Mouse (Mus musculus) forebrain, embryonic 11.5 days (tissue): ENCODE measurements at regions not wholly inside any gene's neighbourhood (a gene's known extent, or its start where the extent isn't known, plus 50 kb on each side); places are given as distances from the start of the nearest gene placed in this dataset.

Source experiments
- ATAC-seq: fragments of 200-750 bp; cut with Nextera tagmentation; replicated peaks from 2 replicates; pipeline ENCODE4 v1.8.0; 2017; ENCODE audit warnings: moderate TSS enrichment; ENCODE audit not compliant: low FRiP score
- DNase-seq: peaks from one replicate; pipeline ENCODE4 v3.0.0-alpha.2; 2017; ENCODE audit warnings: low spot score
- H3K27ac ChIP-seq: fragments of 300-500 bp; sonication (generic); 2 replicates; pipeline ENCODE4 v1.5.1; 2014; ENCODE audit warnings: low read depth, low read length
- H3K27me3 ChIP-seq: fragments of 300-500 bp; sonication (generic); 2 replicates; pipeline ENCODE4 v1.6.1; 2014; ENCODE audit warnings: mild to moderate bottlenecking, low read length, mixed read lengths; ENCODE audit not compliant: control insufficient read depth, insufficient read depth
- H3K36me3 ChIP-seq: fragments of 300-500 bp; sonication (generic); 2 replicates; pipeline ENCODE4 v1.6.1; 2014; ENCODE audit warnings: mild to moderate bottlenecking, low read length, moderate library complexity, mixed read lengths; ENCODE audit not compliant: control insufficient read depth, insufficient read depth
- H3K4me1 ChIP-seq: fragments of 300-500 bp; sonication (generic); replicated peaks from 2 replicates; pipeline ENCODE4 v1.6.1; 2014; ENCODE audit warnings: low read length, mixed read lengths; ENCODE audit not compliant: control insufficient read depth, insufficient read depth
- H3K4me2 ChIP-seq: fragments of 300-500 bp; sonication (generic); 2 replicates; pipeline ENCODE4 v1.6.1; 2014; ENCODE audit warnings: low read depth, mild to moderate bottlenecking, low read length, moderate library complexity, mixed read lengths; ENCODE audit not compliant: severe bottlenecking
- H3K4me3 ChIP-seq: fragments of 300-500 bp; sonication (generic); 2 replicates; pipeline ENCODE4 v1.5.1; 2014; ENCODE audit warnings: low read depth, low read length
- H3K9ac ChIP-seq: fragments of 300-500 bp; sonication (generic); 2 replicates; pipeline ENCODE4 v1.6.1; 2014; ENCODE audit warnings: low read length
- H3K9me3 ChIP-seq: fragments of 300-500 bp; sonication (generic); 2 replicates; pipeline ENCODE4 v1.6.1; 2016; ENCODE audit warnings: low read length, mixed read lengths; ENCODE audit not compliant: control insufficient read depth
- WGBS: fragments of 180-500 bp; shearing (Covaris S2); extraction: QIAGEN DNeasy Blood & Tissue Kit; methylation state at CpG from one replicate; pipeline ENCODE4 v1.1.7; 2014; 5-methylcytosine and 5-hydroxymethylcytosine counted together

GRCm38 (mm10) chr15:90321774-90322173 is 97.7 kb downstream of the Alg10b start:
- H3K9me3 ChIP-seq: no peaks in the 10 kb centered on the region

DNA sequence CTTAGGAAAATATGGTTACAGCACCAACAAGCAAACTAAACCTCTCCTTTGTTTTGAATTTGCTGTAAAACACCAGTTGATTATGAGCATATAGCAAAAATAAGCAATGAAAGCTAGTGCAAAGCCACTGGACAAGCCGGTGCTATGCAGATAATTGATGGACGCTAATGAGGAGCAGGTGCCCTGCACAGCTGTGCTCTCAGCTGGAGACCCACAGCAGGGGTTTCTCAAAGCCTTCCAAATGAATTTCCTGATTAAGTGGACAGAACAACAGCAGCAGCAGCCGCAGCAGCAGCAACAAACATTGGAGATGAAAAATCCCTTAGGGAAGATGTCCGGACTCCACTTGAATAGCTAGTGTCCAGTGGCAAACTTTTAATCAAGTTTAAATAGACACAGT is 109.2 kb downstream of the Alg10b start:
- DNase-seq: peak; percentile 71
- peak; percentile 39; the same call in 1 of the 2 replicates for ATAC-seq
- no peaks in the 10 kb centered on the region for H3K27me3 ChIP-seq
- H3K9me3 ChIP-seq: no peaks in the 10 kb centered on the region
- H3K4me2 ChIP-seq: no peak overlapping the region
- no peak overlapping the region for H3K9ac ChIP-seq
- no peak overlapping the region for H3K27ac ChIP-seq
- no peaks in the 10 kb centered on the region for H3K4me1 ChIP-seq
- WGBS: 3% methylated on average over 4 of the region's 4 CpGs
- H3K36me3 ChIP-seq: no peaks in the 10 kb centered on the region
- no peak overlapping the region for H3K4me3 ChIP-seq

More at GRCm38 (mm10) chr15:90321774-90322173, 97.7 kb downstream of the Alg10b start:
- Histone ChIP-seq H3K9ac (no peak overlapping the region), H3K4me2 (no peak overlapping the region), H3K4me3 (no peak overlapping the region), H3K4me1 (no peaks in the 10 kb centered on the region), H3K36me3 (no peaks in the 10 kb centered on the region), H3K27ac (no peak overlapping the region), H3K27me3 (no peaks in the 10 kb centered on the region)
- 65% methylated on average over 3 of the region's 3 CpGs for WGBS
- ATAC-seq: no peak
- DNase-seq: no peak

DNA sequence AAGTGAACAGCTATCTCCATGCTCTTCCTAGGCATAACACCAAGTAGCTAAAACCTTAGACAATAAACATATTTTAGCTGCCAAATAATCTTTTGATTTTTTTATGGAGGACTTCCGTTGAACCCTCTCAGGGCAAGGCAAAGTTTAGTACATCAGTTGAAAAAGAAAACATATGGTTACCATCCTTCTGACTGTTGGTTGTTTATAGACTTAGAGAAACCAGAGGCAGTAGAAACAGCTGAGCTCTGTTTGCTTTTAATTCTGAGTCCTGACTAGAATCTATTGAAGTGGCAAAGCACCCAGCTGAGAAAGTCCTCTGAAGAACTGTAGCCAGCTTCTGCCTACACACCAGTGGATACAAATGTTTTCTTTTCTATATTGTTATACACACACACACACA is 109.7 kb downstream of the Alg10b start:
- H3K4me3 ChIP-seq: no peak overlapping the region
- no peak overlapping the region for H3K27ac ChIP-seq
- H3K4me1 ChIP-seq: no peaks in the 10 kb centered on the region
- DNase-seq (no peak), ATAC-seq (peak; percentile 39; the same call in 1 of the 2 replicates)
- H3K27me3 ChIP-seq: no peaks in the 10 kb centered on the region
- H3K9ac ChIP-seq: no peak overlapping the region
- no peak overlapping the region for H3K4me2 ChIP-seq
- WGBS: 43% methylated on average over 1 of the region's 1 CpGs
- H3K36me3 ChIP-seq: no peaks in the 10 kb centered on the region
- no peaks in the 10 kb centered on the region for H3K9me3 ChIP-seq

- no peak overlapping the region for H3K4me2 ChIP-seq
- no peaks in the 10 kb centered on the region for H3K27me3 ChIP-seq
- WGBS: 71% methylated on average over 4 of the region's 4 CpGs
- ATAC-seq (no peak), DNase-seq (no peak)
- H3K9me3 ChIP-seq: no peaks in the 10 kb centered on the region
- H3K4me1 ChIP-seq: no peaks in the 10 kb centered on the region
- no peaks in the 10 kb centered on the region for H3K36me3 ChIP-seq
- no peak overlapping the region for H3K4me3 ChIP-seq
- no peak overlapping the region for H3K9ac ChIP-seq
- no peak overlapping the region for H3K27ac ChIP-seq
Measured at GRCm38 (mm10) chr15:90334406-90334805, 110.3 kb downstream of the Alg10b start.

- Histone ChIP-seq H3K4me2 (no peak overlapping the region), H3K9ac (no peak overlapping the region), H3K9me3 (no peaks in the 10 kb centered on the region), H3K4me3 (no peak overlapping the region), H3K4me1 (no peaks in the 10 kb centered on the region), H3K36me3 (no peaks in the 10 kb centered on the region), H3K27ac (no peak overlapping the region), H3K27me3 (no peaks in the 10 kb centered on the region)
- ATAC-seq (no peak), DNase-seq (no peak)
- 79% methylated on average over 7 of the region's 7 CpGs for WGBS
Measured at GRCm38 (mm10) chr15:90335506-90335905, 111.4 kb downstream of the Alg10b start.

DNA sequence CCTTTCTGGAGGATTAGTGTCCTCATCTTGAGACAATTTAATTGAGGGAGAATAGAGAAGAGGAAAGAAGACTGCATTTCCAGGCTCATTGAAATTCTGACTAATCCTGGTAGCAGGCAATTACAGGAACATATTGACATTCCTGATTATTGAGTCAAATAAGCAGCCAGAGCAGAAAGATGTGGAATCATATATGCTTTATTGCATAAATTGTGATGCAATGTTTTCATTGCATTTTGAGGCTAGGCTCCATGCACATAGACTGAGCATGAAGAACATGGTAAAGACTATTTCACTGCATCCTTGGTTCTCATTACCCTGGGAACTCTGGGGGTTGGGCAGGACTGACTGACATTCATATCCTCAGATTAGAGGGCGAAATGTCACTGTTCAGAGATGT is 116.0 kb downstream of the Alg10b start:
- Histone ChIP-seq H3K4me3 (no peak overlapping the region), H3K9me3 (no peaks in the 10 kb centered on the region), H3K27me3 (no peaks in the 10 kb centered on the region), H3K4me2 (no peak overlapping the region), H3K27ac (no peak overlapping the region), H3K9ac (no peak overlapping the region), H3K4me1 (peaks cover 4% of the 10 kb centered on the region; the same call in 1 of the 2 replicates), H3K36me3 (no peaks in the 10 kb centered on the region)
- WGBS: 85% methylated on average over 1 of the region's 1 CpGs
- ATAC-seq (no peak), DNase-seq (no peak)

DNA sequence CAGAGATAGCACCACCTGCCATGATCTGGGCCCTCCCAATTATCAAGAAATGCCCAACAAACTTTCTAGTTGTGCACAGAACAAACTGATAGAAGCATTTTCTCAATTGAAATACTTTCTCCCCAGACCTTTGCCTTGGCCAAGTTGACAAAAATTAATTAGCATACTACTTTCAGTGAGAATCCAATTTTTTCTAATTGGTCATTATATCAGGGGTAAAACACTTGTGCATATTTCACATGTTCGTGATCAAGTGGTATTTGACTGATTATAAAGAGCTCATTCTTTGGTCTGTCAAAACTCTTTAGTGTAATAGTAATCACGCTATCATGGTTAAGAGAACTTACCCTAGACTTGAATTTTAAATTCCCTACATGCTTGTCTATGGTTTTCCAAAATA is 117.2 kb downstream of the Alg10b start:
- Histone ChIP-seq H3K4me1 (peaks cover 4% of the 10 kb centered on the region; the same call in 1 of the 2 replicates), H3K27ac (no peak overlapping the region), H3K4me3 (no peak overlapping the region), H3K4me2 (no peak overlapping the region), H3K9me3 (no peaks in the 10 kb centered on the region), H3K27me3 (no peaks in the 10 kb centered on the region), H3K9ac (no peak overlapping the region), H3K36me3 (no peaks in the 10 kb centered on the region)
- 88% methylated on average over 2 of the region's 2 CpGs for WGBS
- no peak for ATAC-seq
- no peak for DNase-seq

- H3K9me3 ChIP-seq: no peaks in the 10 kb centered on the region
- no peak for DNase-seq
- H3K36me3 ChIP-seq: no peaks in the 10 kb centered on the region
- H3K4me1 ChIP-seq: peaks cover 4% of the 10 kb centered on the region; the same call in 1 of the 2 replicates
- H3K4me3 ChIP-seq: no peak overlapping the region
- WGBS: 73% methylated on average over 1 of the region's 1 CpGs
- no peak overlapping the region for H3K27ac ChIP-seq
- no peak overlapping the region for H3K4me2 ChIP-seq
- ATAC-seq: no peak
- H3K27me3 ChIP-seq: no peaks in the 10 kb centered on the region
- no peak overlapping the region for H3K9ac ChIP-seq
Measured at GRCm38 (mm10) chr15:90343771-90344170, 119.7 kb downstream of the Alg10b start.

DNA sequence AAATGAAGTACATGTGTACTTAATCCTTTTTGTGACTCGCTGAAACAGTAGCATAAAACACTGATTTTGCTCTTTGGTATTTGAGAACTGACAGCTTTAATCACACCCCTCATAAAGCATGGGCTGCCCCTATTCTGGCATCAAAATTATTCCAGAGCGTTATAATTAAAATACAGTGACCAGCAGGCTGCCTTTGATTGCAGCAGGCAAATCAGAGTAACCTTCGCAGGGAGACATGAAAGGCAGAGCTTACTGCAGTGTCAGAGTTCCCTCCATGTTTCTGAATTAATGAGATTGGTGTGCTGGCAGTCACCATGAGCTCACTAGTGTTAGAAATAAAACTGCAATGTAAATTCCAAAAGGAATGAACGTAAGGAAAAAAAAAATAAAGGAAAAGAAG is 120.8 kb downstream of the Alg10b start:
- DNase-seq (no peak), ATAC-seq (peak; percentile 61; the same call in 1 of the 2 replicates)
- no peak overlapping the region for H3K4me3 ChIP-seq
- no peak overlapping the region for H3K4me2 ChIP-seq
- H3K27me3 ChIP-seq: no peaks in the 10 kb centered on the region
- no peaks in the 10 kb centered on the region for H3K9me3 ChIP-seq
- no peak overlapping the region for H3K27ac ChIP-seq
- WGBS: 31% methylated on average over 4 of the region's 4 CpGs
- H3K4me1 ChIP-seq: peaks cover 4% of the 10 kb centered on the region; the same call in 1 of the 2 replicates
- H3K9ac ChIP-seq: no peak overlapping the region
- H3K36me3 ChIP-seq: no peaks in the 10 kb centered on the region
